Mouse (Mus musculus) cerebellum, adult 11-12 months (tissue): Measurements from ENCODE around the gene Natd1.
"Not testable (repeated sequence)": the region's sequence is repeated elsewhere in the genome, so short reads cannot be mapped to it uniquely, and the experiment has no call there.

Source experiments
- DNase-seq: peaks from one replicate; pipeline ENCODE4 v3.0.0; 2022

The Natd1 gene

GRCm38 (mm10) chr11:60882386-60882785, 32.2 kb downstream of the Natd1 start:
- DNase-seq = no peak

- no peak for DNase-seq
Observed at GRCm38 (mm10) chr11:60880559-60880958, 34.0 kb downstream of the Natd1 start.

GRCm38 (mm10) chr11:60879423-60879822, 35.1 kb downstream of the Natd1 start:
- DNase-seq = peak; percentile 63

GRCm38 (mm10) chr11:60878675-60879294, 35.8 kb downstream of the Natd1 start, which contains the start of gene Tmem11:
TSS of gene Tmem11 (minus strand) at chr11:60879272.
- peak; percentile 93 for DNase-seq

- DNase-seq = peak; percentile 70
Observed at GRCm38 (mm10) chr11:60878056-60878612, 36.4 kb downstream of the Natd1 start.

- DNase-seq = no peak
Observed at GRCm38 (mm10) chr11:60873101-60873500, 41.4 kb downstream of the Natd1 start.

GRCm38 (mm10) chr11:60871409-60871808, 43.1 kb downstream of the Natd1 start:
- no peak for DNase-seq

GRCm38 (mm10) chr11:60869471-60869870, 45.1 kb downstream of the Natd1 start:
- DNase-seq = not testable (repeated sequence)

GRCm38 (mm10) chr11:60867904-60868303, 46.6 kb downstream of the Natd1 start:
- DNase-seq = no peak

GRCm38 (mm10) chr11:60867456-60867855, 47.1 kb downstream of the Natd1 start:
- no peak for DNase-seq

GRCm38 (mm10) chr11:60866021-60866420, 48.5 kb downstream of the Natd1 start:
- DNase-seq = no peak

- DNase-seq = no peak
Observed at GRCm38 (mm10) chr11:60864916-60865315, 49.6 kb downstream of the Natd1 start.

GRCm38 (mm10) chr11:60864166-60864565, 50.4 kb downstream of the Natd1 start:
- DNase-seq = no peak

GRCm38 (mm10) chr11:60863196-60863595, 51.4 kb downstream of the Natd1 start:
- DNase-seq = peak; percentile 51

GRCm38 (mm10) chr11:60861993-60862392, 52.6 kb downstream of the Natd1 start:
- DNase-seq = no peak

GRCm38 (mm10) chr11:60856587-60856986, 58.0 kb downstream of the Natd1 start:
- no peak for DNase-seq
